Mouse (Mus musculus): ENCODE measurements at regions not wholly inside any gene's neighbourhood (a gene's known extent, or its start where the extent isn't known, plus 50 kb on each side); places are given as distances from the start of the nearest gene placed in this dataset.

DNA sequence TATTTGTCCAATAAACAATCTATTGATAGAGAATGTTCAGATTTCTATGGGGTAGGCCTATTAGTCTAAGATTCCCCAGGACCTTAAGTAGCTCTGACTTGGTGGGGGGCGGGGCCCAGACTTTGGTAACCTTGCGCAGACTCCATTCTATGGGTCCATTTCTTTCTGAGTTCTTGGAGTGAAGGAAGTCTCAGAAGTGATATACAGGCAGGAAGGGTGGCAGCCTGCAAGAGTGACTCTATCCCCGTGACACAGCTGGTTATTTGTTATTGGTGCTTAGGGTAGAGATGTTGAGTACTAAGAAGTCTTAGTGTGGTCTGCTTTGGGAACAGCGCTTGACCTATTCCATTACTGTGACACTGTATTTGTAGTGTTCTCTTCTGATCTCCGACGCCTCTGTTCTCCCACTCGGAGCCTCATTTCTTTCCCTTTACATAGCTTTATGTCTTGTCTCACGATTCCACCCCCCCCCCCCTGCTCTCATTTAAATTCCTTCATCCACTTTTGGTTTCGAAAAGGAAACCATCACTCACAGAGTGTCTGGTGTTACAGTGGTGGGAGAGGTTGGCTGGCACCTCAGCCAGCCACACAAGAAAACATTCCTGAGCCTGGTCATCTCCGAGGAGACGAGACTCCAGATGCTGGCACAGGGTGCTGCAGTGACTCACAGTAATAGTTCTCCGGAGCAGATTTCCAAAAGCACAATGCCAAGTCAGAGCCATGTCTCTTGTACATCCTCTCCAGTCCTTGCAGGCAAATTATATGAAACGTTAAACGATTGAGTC lies 340.0 kb downstream of the Cog6 start:
- H3K36me3 ChIP-seq, result no peaks in the 10 kb centered on the region
- ATAC-seq, result no peak
- WGBS, result 86% methylated on average over 14 of the region's 14 CpGs

DNA sequence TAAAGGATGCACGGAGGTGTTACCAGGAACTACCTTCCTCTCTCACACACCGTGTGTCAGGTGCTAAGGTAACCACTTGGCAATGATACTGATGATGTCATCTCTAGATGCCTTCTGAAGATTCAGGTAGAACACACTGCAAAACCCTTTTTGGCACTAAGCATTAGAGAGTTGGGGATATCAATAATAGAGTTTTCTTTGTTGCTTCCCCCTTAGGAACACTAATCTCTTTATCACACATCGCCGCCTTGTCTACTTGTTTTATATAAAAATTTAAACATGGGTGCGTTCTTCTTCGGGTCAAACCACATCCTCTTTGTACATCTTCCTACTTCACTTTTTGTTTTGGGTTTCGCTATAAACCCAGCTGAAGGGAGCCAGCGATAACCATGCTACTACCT lies 346.4 kb downstream of the Cog6 start:
- 90% methylated on average over 8 of the region's 8 CpGs for WGBS
- Histone ChIP-seq H3K4me3 (replicated peaks) (no peak overlapping the region), H3K36me3 (no peaks in the 10 kb centered on the region), H3K27ac (no peak overlapping the region), H3K9ac (replicated peaks) (no peak overlapping the region), H3K27me3 (peaks cover 25% of the 10 kb centered on the region), H3K4me1 (replicated peaks) (peaks cover 8% of the 10 kb centered on the region; the same call in 1 of the 2 replicates), H3K9me3 (no peaks in the 10 kb centered on the region; the same call in 1 of the 2 replicates), H3K4me2 (replicated peaks) (no peak overlapping the region)
- no peak for ATAC-seq

More for the DNA sequence above, 340.0 kb downstream of the Cog6 start:
- H3K9me3 ChIP-seq, result peaks cover 6% of the 10 kb centered on the region; the same call in 1 of the 2 replicates
- H3K27me3 ChIP-seq, result peaks cover 51% of the 10 kb centered on the region
- H3K4me3 ChIP-seq (replicated peaks), result no peak overlapping the region
- peaks cover 6% of the 10 kb centered on the region for H3K4me1 ChIP-seq (replicated peaks)
- no peak overlapping the region for H3K9ac ChIP-seq (replicated peaks)
- no peak overlapping the region for H3K27ac ChIP-seq
- H3K4me2 ChIP-seq (replicated peaks), result no peak overlapping the region

DNA sequence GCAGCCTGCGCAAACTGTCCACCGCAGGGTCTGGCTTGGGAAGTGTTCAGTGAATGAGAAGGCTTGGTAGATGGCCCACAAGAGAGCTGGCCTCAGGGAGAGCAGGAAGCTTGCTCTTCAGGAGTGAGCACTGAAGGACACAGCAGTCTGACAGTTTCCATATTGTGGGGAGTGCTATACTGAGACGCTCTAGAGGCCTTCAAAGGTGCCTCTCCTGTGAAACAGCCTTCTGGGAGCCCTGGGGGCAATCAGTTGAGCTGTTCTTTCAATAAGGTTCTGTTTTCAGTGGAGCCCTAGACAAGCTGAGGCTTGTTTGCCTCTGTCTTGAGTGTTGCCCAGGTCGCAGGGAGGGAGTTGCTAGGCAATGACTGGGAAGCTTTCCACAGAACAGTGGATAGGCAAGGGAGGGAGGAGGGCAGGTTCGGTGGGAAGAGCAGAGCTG lies 353.9 kb downstream of the Cog6 start:
- H3K4me3 ChIP-seq (replicated peaks), result no peak overlapping the region
- H3K9ac ChIP-seq (replicated peaks), result no peak overlapping the region
- no peaks in the 10 kb centered on the region for H3K9me3 ChIP-seq
- peak; percentile 63 for ATAC-seq
- no peak overlapping the region for H3K4me2 ChIP-seq (replicated peaks)
- H3K36me3 ChIP-seq, result no peaks in the 10 kb centered on the region
- peaks cover 11% of the 10 kb centered on the region for H3K4me1 ChIP-seq (replicated peaks)
- 50% methylated on average over 5 of the region's 5 CpGs for WGBS
- H3K27ac ChIP-seq, result no peak overlapping the region
- H3K27me3 ChIP-seq, result 0 out of 2 replicates have a peak, but pooled peaks cover 8% of the 10 kb centered on the region

DNA sequence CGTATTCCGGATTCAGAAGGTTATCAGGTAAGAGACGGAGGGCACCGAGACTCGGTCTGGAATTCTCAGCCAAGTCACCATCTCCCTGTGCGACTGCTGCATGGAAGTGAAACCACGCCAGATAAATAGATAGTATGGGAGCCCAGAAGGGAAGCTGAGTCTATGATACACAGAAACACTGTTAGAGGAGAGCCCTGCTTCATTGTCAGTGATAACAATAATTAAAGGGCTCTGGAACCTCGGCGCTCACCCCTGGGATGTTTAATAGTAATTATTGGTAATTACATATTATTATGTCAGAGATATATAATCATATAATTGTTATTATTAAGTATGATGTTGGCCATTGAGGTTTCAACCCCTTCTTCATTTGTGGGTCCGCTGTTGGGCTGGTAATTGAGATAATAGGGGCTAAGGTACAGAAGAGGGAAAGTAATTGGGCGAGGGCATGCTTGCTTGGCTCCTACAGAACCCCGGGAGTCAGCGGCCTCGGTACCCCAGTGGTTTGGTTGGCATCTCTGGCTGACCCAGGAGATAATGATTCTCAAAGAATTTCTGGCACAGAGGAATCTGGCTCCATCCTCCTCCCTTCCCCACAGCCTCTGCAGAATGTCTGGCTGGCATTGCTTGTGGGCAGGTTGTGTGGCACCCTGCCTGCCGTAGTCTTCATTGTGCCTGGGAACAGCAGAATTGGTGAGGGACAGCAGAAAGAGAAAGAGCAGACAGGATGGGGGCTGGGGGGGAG lies 354.7 kb downstream of the Cog6 start:
- no peak overlapping the region for H3K27ac ChIP-seq
- H3K4me2 ChIP-seq (replicated peaks), result no peak overlapping the region
- no peaks in the 10 kb centered on the region for H3K36me3 ChIP-seq
- no peak for ATAC-seq
- no peaks in the 10 kb centered on the region for H3K9me3 ChIP-seq
- peaks cover 7% of the 10 kb centered on the region for H3K4me1 ChIP-seq (replicated peaks)
- no peak overlapping the region for H3K9ac ChIP-seq (replicated peaks)
- no peak overlapping the region for H3K4me3 ChIP-seq (replicated peaks)
- 0 out of 2 replicates have a peak, but pooled peaks cover 9% of the 10 kb centered on the region for H3K27me3 ChIP-seq
- 88% methylated on average over 15 of the region's 15 CpGs for WGBS

DNA sequence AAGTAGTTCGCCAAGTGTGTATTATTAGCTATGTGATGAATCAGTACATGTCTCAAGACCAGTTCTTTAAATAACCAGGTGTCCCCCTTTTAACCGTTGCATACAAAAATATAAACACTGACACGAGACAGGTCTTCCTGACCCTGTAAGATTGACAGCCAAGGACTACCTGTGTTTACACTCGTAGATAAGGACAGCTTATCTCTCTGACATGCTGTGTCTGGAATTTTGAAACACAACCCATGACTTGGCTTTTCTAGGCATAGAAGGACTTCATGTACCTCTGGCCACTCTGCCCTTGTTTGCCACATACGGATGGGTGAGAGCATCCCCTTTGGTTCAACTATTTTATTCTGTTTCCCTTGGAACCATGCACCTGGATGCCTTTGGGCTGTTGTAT lies 364.0 kb downstream of the Cog6 start:
- Histone ChIP-seq H3K27me3 (no peaks in the 10 kb centered on the region; the same call in 1 of the 2 replicates), H3K36me3 (no peaks in the 10 kb centered on the region), H3K9me3 (peaks cover 5% of the 10 kb centered on the region; the same call in 1 of the 2 replicates), H3K4me3 (replicated peaks) (no peak overlapping the region), H3K4me2 (replicated peaks) (no peak overlapping the region), H3K27ac (no peak overlapping the region), H3K4me1 (replicated peaks) (no peaks in the 10 kb centered on the region), H3K9ac (replicated peaks) (no peak overlapping the region)
- WGBS, result 84% methylated on average over 5 of the region's 5 CpGs
- no peak for ATAC-seq

DNA sequence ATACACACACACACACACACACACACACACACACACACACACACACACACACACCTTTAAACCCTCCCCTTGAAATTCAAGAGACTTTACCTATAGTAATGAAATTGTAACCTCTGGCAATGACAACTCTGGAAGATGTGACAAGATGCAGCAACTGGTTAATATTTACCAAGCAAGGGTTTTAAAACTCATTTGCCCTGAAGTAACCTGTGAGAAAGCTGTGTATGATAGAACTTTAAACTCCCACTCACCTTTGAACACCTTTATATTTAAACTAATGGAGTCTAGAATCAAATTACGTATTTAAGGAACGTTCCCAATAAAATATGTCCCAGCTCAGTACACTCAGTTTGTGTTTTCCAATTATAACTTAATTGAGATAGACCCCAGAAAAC lies 364.6 kb downstream of the Cog6 start:
- WGBS, result 92% methylated on average over 2 of the region's 2 CpGs
- Histone ChIP-seq H3K27ac (no peak overlapping the region), H3K27me3 (peaks cover 3% of the 10 kb centered on the region), H3K4me1 (replicated peaks) (no peaks in the 10 kb centered on the region), H3K36me3 (no peaks in the 10 kb centered on the region), H3K9me3 (peaks cover 5% of the 10 kb centered on the region; the same call in 1 of the 2 replicates), H3K4me3 (replicated peaks) (no peak overlapping the region), H3K4me2 (replicated peaks) (no peak overlapping the region), H3K9ac (replicated peaks) (no peak overlapping the region)
- no peak for ATAC-seq

DNA sequence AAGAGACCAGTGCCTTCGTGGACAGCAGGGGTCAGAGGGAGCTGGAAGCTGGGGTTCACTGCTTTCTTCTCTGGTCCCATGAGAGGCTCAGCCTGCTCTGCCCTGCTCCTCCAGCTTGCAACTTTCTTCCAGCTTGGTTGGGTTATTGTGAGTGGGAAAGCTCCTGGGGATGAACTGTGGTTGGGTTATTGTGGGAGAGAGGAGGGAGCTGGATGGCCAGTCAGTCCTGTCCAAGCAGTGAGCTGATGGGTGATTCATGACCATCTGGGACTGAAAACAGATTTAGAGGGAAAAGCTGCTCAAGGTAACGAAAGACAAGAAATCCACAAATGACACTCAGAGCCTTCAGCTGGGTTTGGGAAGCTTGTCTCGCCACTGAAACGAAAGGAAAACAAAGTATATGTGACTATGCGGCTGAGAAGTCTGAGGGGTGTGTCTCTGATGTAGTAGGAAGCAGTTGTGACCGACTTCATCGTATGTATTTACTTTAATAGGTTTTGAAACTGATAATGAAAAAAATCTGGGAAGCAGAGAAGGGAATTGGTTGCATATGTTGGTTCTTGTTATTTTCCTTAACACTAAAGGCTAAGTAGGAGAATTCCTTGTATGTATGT lies 365.1 kb downstream of the Cog6 start:
- no peak for ATAC-seq
- 88% methylated on average over 7 of the region's 7 CpGs for WGBS
- Histone ChIP-seq H3K36me3 (no peaks in the 10 kb centered on the region), H3K4me3 (replicated peaks) (no peak overlapping the region), H3K9me3 (peaks cover 5% of the 10 kb centered on the region; the same call in 1 of the 2 replicates), H3K4me1 (replicated peaks) (no peaks in the 10 kb centered on the region), H3K27me3 (peaks cover 7% of the 10 kb centered on the region), H3K4me2 (replicated peaks) (no peak overlapping the region), H3K27ac (no peak overlapping the region), H3K9ac (replicated peaks) (no peak overlapping the region)

DNA sequence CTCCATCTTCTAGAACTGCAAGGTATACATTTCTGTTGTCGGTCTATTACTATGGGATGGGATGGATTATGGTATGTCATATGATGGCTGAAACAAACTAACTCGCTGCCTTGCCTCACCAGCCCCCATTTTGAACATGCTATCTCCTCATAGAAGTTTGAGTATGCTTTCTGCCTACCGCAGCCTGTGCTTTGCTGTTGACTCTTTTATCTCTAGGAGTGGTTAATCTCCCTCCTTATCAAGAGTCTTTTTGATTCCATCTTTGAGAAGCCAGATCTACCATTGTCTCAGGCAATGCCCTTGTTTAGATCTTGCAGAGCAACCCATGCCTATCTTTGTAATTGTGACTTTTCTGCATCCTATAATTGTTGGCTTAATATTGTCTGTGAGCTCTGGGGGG lies 367.0 kb downstream of the Cog6 start:
- 91% methylated on average over 3 of the region's 3 CpGs for WGBS
- ATAC-seq, result no peak
- no peak overlapping the region for H3K4me3 ChIP-seq (replicated peaks)

DNA sequence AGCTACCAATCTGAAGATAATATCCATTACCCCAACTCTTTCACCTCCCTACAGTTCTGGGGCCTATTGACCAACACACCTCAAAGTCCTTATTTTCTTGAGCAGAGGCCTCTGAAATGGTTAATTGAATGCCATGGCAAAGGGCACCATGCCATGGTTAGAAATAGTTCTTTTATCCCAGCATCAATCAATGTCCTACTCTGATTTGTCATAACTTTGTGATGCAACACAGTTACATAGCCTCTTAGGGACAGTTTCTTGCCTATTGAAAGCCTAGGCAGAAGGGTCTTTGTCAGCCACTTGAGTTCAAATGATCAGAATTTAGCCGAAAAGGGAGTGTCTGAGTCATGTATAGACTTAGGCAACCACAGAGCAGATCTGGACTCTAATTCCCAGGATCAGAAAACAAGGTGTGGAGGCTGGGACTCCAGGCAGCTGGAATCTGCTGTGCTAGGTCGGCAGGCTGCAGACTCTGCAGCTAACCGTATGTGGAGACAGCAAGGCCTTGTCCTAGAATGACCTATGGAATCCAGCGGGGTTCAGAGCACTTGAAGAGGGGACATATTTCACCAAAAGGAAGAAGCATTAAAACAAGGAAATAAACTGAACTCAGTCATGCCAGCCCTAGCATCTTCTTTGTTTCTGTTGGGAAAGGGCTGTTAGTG lies 368.1 kb downstream of the Cog6 start:
- Histone ChIP-seq H3K9me3 (no peaks in the 10 kb centered on the region), H3K4me3 (replicated peaks) (no peak overlapping the region), H3K27me3 (peaks cover 10% of the 10 kb centered on the region), H3K4me2 (replicated peaks) (no peak overlapping the region), H3K4me1 (replicated peaks) (peaks cover 13% of the 10 kb centered on the region), H3K9ac (replicated peaks) (no peak overlapping the region), H3K27ac (no peak overlapping the region), H3K36me3 (no peaks in the 10 kb centered on the region)
- ATAC-seq, result no peak
- 87% methylated on average over 4 of the region's 4 CpGs for WGBS

More for the DNA sequence above, 367.0 kb downstream of the Cog6 start:
- H3K27me3 ChIP-seq, result peaks cover 10% of the 10 kb centered on the region
- H3K27ac ChIP-seq, result no peak overlapping the region
- H3K4me1 ChIP-seq (replicated peaks), result peaks cover 2% of the 10 kb centered on the region; the same call in 1 of the 2 replicates
- H3K4me2 ChIP-seq (replicated peaks), result no peak overlapping the region
- H3K9ac ChIP-seq (replicated peaks), result no peak overlapping the region
- no peaks in the 10 kb centered on the region for H3K9me3 ChIP-seq
- H3K36me3 ChIP-seq, result no peaks in the 10 kb centered on the region

DNA sequence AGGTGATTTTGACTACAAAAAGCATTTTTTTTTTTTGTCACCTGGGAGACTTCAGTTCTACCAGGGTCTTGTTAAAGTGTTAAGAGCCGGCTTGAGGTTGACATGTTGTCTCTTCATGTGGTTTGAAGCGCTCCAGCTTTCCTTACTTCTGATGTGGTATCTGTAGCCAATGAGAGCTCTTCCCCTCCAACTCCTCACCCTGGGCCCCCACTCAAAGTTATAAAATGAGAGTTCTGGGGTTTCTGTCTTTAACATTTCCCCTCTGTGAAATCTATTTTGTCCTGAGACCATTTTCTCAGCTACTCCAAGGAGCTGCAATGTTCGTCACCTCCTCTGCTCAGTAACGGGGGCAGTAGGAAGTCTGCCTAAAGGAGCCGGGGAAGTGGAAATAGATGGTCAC lies 369.1 kb downstream of the Cog6 start:
- no peak overlapping the region for H3K4me2 ChIP-seq (replicated peaks)

DNA sequence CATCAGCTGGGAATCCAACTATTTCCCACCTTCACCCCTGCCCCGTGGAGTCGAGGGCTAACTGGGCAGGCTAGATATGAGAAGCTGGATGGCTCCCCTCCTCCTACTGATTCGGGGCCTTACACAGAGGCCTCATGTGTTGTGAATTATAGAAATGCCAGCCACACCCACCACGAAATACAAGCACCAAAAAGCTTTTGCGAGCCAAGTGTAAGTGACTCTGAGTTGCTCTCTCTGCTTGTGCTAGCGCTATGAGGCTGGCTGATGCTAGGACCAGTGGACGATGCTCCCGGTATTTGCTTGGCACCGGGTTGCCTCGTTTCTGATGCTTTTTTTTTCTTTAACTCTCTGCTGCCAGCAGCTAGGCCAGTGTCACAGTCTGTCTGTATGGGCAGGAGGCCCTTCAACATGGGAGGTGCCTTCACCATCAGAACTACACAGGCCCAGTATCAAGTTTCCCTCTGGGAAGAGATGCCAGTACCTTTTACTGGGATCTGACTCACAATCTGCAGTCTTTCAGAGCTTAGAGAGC lies 369.8 kb downstream of the Cog6 start:
- ATAC-seq, result no peak
- whole genome bisulfite sequencing, result 90% methylated on average over 10 of the region's 10 CpGs
- Histone ChIP-seq H3K27me3 (peaks cover 10% of the 10 kb centered on the region), H3K4me1 (replicated peaks) (peaks cover 22% of the 10 kb centered on the region), H3K4me3 (replicated peaks) (no peak overlapping the region), H3K4me2 (replicated peaks) (no peak overlapping the region), H3K9me3 (no peaks in the 10 kb centered on the region), H3K36me3 (no peaks in the 10 kb centered on the region), H3K27ac (no peak overlapping the region), H3K9ac (replicated peaks) (no peak overlapping the region)

More for the DNA sequence above, 369.1 kb downstream of the Cog6 start:
- H3K4me1 ChIP-seq (replicated peaks), result peaks cover 22% of the 10 kb centered on the region
- no peak overlapping the region for H3K27ac ChIP-seq
- H3K9ac ChIP-seq (replicated peaks), result no peak overlapping the region
- H3K4me3 ChIP-seq (replicated peaks), result no peak overlapping the region
- ATAC-seq, result no peak
- no peaks in the 10 kb centered on the region for H3K9me3 ChIP-seq
- H3K27me3 ChIP-seq, result peaks cover 10% of the 10 kb centered on the region
- no peaks in the 10 kb centered on the region for H3K36me3 ChIP-seq
- 96% methylated on average over 5 of the region's 5 CpGs for WGBS

All from midbrain, embryonic 13.5 days (tissue).